Mouse (Mus musculus): ENCODE results near the gene Rfx2.
A peak's percentile ranks its signal among the peaks of the same experiment; 100 is the strongest.

Rfx2 gene

DNA sequence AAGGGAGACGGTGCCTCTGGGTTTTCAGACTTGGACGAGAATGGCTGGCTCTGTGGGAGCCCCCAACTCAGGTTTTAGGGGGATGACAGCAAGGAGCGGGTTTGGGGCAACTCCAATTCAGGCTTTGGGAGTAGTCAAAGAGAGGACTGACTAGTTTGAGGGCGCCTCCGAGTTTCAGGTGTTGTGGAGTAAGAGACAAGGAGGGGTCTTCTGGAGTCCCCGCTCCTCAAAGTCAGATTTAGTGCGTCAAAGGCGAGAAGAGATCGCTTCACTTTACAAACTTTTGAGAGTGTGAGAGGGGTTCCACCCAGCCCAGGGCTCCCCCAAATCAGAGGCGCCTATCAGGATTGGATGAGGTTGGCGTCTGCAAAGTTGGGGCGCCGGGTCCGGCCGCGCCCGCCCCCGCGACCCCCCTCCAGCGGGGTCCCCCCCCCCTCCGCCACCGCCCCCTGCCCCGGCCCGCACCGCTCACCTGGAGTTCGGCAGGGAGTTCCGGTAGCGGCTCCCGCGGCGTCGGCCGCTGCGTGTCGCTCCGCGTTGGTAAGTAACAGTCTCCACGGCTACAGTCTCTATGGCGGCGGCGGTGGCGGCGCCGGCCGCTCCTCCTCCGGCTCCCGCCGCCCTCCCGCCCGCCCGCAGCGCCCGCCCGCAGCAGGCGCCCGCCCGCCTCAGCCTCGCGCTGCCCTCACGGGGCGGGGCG lies at the start of gene Rfx2:
TSS of gene Rfx2 (minus strand) at position 603 of the 700 bp plus-strand sequence.
- DNase-seq = no peak

DNA sequence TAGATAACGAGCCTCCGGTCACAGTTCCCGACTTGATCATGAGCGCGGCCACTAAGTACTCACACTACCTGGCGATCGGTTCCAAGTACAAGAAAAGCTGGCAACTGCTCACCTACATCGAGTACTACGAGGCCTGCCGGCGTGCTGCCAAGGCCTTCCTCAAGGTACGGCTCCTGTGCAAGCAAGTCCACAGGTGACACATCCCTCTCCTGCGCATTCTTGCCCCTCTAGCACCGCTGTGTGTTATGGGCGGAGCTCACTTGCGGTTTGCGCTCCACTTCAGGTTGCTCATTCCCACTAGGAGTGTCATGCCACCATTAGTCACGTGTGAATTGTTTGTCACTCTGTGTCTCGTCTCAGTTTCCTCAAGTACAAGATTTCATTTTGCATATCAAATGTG lies 46.6 kb upstream of the Rfx2 start:
- peak; percentile 69 for DNase-seq

DNA sequence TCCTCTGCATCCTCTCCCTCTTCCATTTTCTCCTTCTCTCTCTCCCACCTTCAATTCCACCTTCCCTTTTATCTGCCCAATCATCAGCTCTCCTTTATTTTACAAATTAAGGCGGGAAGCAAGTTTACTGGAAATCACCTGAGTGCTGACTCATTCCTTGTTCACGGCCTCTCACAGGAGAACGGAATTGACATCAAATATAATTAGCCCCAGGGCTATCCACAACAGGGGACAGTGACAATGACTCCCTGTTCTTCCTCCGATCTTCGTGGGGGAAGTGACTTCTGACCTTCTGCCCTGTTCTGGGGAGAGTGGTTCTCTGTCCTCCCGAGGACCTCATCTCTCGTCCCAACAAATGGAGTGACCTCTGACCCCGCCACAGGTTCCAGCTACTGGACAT lies 46.2 kb upstream of the Rfx2 start:
- no peak for DNase-seq

GRCm38 (mm10) chr17:56876465-56876864 lies 45.7 kb upstream of the Rfx2 start:
- DNase-seq = no peak

GRCm38 (mm10) chr17:56874936-56875651 lies 44.3 kb upstream of the Rfx2 start, which contains the start of gene 1700061G19Rik:
Gene 1700061G19Rik, plus strand, starts transcription at chr17:56875477.
- no peak for DNase-seq

- no peak for DNase-seq
Observed at GRCm38 (mm10) chr17:56874237-56874636, 43.4 kb upstream of the Rfx2 start, which contains the start of gene Acsbg2. Gene Acsbg2, minus strand, starts transcription at chr17:56874447.

DNA sequence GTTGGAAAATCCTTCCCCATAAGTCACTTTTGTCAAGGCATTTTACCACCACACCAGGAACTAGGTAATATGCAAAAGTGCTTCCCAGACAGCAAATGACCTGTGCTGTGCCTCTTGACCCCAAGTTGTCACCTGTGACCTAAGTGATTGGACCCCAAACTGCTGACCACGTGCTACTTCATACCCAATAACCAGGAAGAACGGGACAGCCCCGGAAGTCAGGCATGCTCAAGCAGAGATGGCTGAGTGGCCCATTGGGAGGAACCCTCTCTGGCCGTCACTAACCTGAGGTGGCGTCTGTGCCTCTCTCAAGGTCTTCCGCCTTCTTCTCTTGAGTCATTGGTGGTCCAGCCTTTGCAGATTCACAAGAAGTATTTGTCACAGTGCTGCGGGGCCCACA lies 41.7 kb upstream of the Rfx2 start:
- DNase-seq = no peak

DNA sequence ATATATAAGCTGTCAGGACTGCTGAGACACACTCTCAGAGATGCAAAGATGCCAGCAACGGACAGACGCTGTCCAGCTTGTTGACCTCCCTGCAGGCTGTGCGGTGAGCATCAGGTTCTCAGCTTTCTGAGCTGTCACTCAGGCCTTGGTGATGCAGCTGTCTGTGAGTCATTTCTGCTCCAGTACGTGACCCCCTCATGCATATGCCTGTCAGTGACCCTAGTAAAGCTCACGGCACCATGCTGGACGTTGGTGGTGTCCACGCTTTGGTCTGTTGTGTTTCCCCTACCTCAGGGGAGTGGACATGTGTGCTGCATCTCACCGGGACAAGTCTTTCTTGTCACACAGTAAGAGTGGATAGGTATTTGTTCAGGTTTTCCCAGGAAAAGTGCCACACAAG lies 41.0 kb upstream of the Rfx2 start:
- no peak for DNase-seq

- DNase-seq = no peak
Observed at GRCm38 (mm10) chr17:56870287-56870953, 39.6 kb upstream of the Rfx2 start.

DNA sequence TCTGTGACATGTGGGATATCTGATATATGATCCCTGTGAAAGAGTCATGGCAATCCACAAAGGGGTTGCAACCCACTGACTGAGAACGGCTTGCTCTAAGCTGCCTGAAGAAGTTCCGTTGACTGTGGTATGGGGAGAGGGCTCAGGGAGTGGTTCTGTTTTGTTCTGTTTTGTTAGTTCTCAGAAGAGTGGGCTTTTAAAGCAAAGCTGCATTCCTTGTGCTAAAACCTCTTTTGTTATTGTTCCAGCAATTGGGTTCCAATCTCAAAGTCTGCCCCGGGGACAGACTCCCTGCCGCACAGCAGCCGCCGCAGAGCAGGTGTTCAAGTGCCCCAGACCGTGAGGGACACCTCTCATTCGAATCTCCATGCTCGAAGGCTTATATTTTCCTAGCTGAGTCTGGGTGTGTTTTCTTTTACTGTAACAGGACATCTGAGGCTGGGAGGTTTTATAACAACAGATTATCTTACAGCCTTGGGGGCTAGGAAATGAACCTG lies 38.7 kb upstream of the Rfx2 start:
- no peak for DNase-seq

- DNase-seq = no peak
Observed at GRCm38 (mm10) chr17:56866071-56866470, 35.3 kb upstream of the Rfx2 start.

DNA sequence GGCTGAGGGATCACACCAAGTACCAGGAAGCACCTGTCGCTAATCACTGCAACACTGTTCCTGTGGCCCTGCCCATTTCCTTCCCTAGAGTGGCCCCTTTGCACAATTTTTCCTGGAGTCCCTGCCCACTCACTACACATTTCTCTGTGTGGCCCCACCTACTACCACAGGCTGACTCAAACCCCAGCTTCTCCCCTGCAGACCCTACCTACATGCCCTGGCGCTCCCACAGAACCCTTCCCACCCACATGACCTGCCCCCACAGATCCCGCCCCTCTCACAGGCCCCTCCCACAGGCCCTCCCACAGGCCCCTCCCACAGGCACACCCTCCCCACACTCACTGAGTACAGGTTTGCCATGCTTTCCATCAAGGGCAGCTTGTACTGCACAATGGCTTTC lies 30.4 kb upstream of the Rfx2 start:
- DNase-seq = peak; percentile 29

DNA sequence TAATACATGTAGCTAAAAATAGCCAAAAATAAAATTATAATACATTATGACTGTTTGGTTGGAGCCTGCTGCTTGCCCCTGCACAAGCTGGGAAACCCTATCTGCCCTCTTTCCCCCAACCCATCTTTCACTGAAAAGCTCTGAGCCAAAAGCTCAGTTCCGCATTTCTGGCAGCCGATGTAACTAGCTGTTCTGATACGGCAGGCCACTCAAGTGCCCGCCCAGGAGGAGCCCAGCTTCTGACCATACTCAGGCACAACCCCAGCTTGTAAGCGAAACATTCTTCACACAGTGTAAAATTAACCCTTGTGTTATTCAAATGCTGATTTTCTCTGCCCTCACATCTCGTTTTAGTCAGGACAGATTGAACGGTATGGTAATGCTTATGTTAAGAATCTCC lies 28.1 kb upstream of the Rfx2 start:
- DNase-seq = peak; percentile 20

DNA sequence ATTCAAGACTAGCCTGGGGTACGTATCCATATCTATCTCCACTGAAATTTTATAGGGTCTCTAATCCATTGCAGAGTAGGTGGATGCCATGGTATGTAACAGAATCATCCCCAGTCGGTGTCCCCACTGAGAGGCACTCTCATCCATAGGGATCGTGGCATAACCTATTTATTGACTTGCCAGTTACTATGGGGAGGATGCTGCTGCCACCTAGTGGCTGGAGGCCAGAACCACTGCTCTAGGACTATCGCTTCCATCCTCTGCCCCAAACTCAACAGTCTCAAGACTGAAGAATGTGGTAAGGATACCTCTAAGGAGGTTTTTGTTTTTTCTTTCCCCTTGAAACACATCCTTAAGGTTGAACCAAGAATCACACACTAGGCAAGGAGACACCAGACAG lies 27.4 kb upstream of the Rfx2 start:
- peak; percentile 84 for DNase-seq

- no peak for DNase-seq
Observed at GRCm38 (mm10) chr17:56855421-56855820, 24.6 kb upstream of the Rfx2 start.

DNA sequence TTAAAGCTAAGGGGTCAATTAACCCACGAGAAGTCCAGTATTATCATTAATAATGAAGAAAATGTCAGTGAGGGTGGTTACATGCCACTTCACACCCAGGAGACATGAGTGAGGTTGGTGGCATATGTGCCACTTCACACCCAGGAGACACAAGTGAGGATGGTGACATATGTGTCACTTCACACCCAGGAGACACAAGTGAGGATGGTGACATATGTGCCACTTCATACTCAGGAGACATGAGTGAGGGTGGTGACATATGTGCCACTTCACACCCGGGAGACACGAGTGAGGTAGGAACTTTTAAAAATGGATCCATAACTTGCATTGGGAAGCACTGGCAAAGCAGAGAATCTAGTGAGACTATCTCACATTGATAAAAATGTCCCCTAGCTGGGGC lies 20.4 kb upstream of the Rfx2 start:
- DNase-seq = no peak

GRCm38 (mm10) chr17:56849710-56850109 lies 18.9 kb upstream of the Rfx2 start:
- no peak for DNase-seq

GRCm38 (mm10) chr17:56848785-56849184 lies 18.0 kb upstream of the Rfx2 start:
- no peak for DNase-seq

DNA sequence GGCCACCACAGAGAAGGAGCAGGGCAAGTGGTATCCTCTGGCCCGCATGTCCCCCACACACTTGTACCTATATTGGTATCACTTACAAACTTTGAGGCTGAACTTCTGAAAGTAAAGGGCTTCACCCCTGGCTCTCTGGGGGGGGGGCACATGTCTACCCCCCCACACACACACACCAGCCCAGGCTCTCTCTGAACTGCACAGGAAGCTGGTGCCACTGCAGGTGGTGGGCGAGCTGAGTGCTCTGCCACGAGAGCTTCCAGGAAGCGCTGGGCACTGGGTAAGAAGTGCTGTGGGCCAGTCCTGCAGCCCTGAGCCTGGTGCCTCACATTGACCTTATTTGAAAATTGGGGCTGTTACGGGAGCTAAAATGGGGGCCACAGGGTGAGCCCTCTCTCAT lies 12.9 kb upstream of the Rfx2 start:
- no peak for DNase-seq

- DNase-seq = peak; percentile 51
Observed at GRCm38 (mm10) chr17:56842173-56842572, 11.4 kb upstream of the Rfx2 start.

DNA sequence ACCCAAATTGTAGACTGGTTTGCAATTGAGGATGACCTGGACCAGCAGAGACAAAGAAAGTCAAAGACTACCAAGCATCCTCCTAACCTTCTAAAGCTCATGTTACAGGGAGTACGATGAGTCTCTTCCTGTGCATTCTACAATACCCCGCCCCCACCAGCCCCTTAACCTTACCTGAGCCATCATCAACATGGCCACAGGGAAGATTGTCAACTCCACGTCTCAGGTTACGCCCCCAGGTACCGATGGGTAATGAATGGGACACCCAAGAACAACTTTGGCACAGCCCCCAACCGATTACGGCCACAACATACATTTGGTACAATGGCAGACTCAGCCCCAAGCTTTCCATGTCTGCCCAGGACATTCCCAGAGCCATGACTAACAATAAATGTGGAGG lies 9.7 kb upstream of the Rfx2 start:
- DNase-seq = no peak

DNA sequence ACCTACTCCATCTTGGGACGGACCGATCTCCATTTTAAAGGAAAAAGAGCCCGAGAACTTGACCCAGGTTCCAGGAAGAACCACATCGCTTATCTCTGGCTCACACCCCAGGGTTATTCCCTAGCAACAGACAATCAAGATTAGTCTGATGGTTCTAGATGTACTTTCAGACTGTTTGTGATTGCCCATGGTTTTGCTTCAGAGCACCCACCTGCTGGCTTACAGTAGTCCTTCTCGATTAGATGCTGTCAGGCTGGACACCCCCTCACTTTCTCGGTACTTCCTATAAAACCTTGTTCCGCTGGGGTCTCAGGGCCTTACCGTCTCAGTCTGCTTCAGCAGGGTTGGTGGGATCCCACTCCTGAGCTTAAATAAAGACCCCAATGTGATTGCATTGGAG lies 5.5 kb upstream of the Rfx2 start:
- DNase-seq = peak; percentile 8

DNA sequence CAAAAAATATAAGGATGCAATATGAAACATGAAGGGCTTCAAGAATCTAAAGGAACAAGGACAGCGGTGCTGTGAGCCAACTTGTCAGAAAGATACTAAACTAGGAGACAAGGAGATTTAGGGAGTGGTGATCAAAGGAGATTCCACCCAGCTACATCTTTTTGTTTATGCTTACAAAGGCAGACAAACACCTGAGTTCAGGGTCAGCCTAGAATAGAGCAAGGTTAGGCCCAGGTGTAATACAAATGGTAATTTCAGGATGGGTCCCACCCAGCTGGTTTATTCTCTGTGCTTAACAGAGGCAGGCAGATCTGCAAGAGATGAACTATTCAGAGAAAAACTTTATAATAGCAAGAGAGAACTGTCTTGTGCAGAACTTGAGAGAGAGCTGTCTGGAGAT lies 2.6 kb upstream of the Rfx2 start:
- DNase-seq = no peak

GRCm38 (mm10) chr17:56832918-56833317 lies 2.1 kb upstream of the Rfx2 start:
- no peak for DNase-seq
